Mouse (Mus musculus): ENCODE measurements around the gene Mpped1. TPM values are rescaled to one million over a fixed set of nuclear protein-coding genes. Genes with fewer than 3 reads are reported as not detected.

The Mpped1 gene
- polyA plus RNA-seq, 1 experiment from 2014 or later = 16.5 TPM

DNA sequence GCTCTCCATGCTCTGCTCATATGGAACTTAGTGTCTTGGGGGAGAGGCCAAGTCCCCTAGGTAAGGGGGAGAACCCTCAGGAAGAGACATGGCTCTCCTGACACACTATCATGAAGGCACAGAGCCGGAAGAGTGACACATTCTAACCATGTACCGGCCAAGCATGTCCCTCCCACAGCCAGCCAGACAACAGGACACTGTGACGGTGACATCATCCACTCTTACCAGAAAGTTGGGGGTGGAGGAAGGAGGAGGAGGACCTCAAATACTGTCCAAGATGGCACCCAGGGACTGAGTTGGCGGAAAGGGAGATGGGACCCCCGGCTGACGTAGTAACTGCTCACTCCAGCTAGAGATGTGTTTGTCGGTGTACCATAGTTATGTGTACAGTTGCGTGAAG lies 104.6 kb downstream of the Mpped1 start:
- WGBS = 96% methylated on average over 8 of the region's 8 CpGs

GRCm38 (mm10) chr15:83884291-83884690 lies 105.0 kb downstream of the Mpped1 start:
- 86% methylated on average over 9 of the region's 9 CpGs for WGBS
- H3K9me3 ChIP-seq (ENCODE audit: control insufficient read depth, low read length) = no peaks in the 10 kb centered on the region
- no peak for DNase-seq
- no peaks in the 10 kb centered on the region for H3K4me1 ChIP-seq (ENCODE audit: control insufficient read depth, insufficient read depth, low read length)
- no peak overlapping the region for H3K9ac ChIP-seq (replicated peaks; ENCODE audit: low read length)
- no peak overlapping the region for H3K27ac ChIP-seq (replicated peaks; ENCODE audit: low read depth, low read length)
- no peak overlapping the region for H3K4me2 ChIP-seq (ENCODE audit: low read length)
- no peak for ATAC-seq (ENCODE audit: low FRiP score, low TSS enrichment)
- no peaks in the 10 kb centered on the region for H3K36me3 ChIP-seq (ENCODE audit: control insufficient read depth, insufficient read depth, low read length)
- no peak overlapping the region for H3K4me3 ChIP-seq (replicated peaks; ENCODE audit: low read depth, low read length)
- no peaks in the 10 kb centered on the region for H3K27me3 ChIP-seq (ENCODE audit: control insufficient read depth, insufficient read depth, low read length)

More for the DNA sequence above, 104.6 kb downstream of the Mpped1 start:
- no peaks in the 10 kb centered on the region for H3K9me3 ChIP-seq (ENCODE audit: control insufficient read depth, low read length)
- H3K36me3 ChIP-seq (ENCODE audit: control insufficient read depth, insufficient read depth, low read length) = no peaks in the 10 kb centered on the region
- no peak overlapping the region for H3K4me2 ChIP-seq (ENCODE audit: low read length)
- no peak for ATAC-seq (ENCODE audit: low FRiP score, low TSS enrichment)
- H3K27ac ChIP-seq (replicated peaks; ENCODE audit: low read depth, low read length) = no peak overlapping the region
- H3K27me3 ChIP-seq (ENCODE audit: control insufficient read depth, insufficient read depth, low read length) = no peaks in the 10 kb centered on the region
- no peak for DNase-seq
- H3K4me1 ChIP-seq (ENCODE audit: control insufficient read depth, insufficient read depth, low read length) = no peaks in the 10 kb centered on the region
- H3K4me3 ChIP-seq (replicated peaks; ENCODE audit: low read depth, low read length) = no peak overlapping the region
- no peak overlapping the region for H3K9ac ChIP-seq (replicated peaks; ENCODE audit: low read length)

DNA sequence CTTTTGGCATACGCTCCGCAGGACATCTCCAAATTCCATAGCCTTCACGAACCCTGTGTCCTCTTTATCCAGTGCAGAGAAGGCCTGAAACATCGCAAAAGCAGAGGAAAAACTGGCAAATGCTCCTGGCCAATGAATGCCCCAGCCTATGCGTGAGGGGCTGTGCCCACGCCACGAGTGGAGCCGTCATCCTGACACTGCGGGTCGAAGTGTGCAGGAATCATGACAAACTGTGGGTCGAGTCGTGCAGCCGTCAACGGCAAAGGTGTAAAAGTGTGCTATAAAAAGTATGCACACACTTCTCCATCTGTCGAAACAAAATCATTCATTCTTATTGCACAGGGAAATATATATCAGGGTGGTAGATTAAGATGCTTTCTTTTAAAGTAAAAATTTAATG lies 113.6 kb downstream of the Mpped1 start:
- DNase-seq = no peak
- Histone ChIP-seq H3K4me3 (replicated peaks; ENCODE audit: low read depth, low read length) (no peak overlapping the region), H3K4me1 (ENCODE audit: control insufficient read depth, insufficient read depth, low read length) (0 out of 2 replicates have a peak, but pooled peaks cover 8% of the 10 kb centered on the region), H3K27me3 (ENCODE audit: control insufficient read depth, insufficient read depth, low read length) (no peaks in the 10 kb centered on the region), H3K27ac (replicated peaks; ENCODE audit: low read depth, low read length) (no peak overlapping the region), H3K4me2 (ENCODE audit: low read length) (no peak overlapping the region), H3K36me3 (ENCODE audit: control insufficient read depth, insufficient read depth, low read length) (no peaks in the 10 kb centered on the region), H3K9me3 (ENCODE audit: control insufficient read depth, low read length) (no peaks in the 10 kb centered on the region), H3K9ac (replicated peaks; ENCODE audit: low read length) (no peak overlapping the region)
- 89% methylated on average over 15 of the region's 15 CpGs for WGBS
- ATAC-seq (ENCODE audit: low FRiP score, low TSS enrichment) = no peak

GRCm38 (mm10) chr15:83894261-83894660 lies 115.0 kb downstream of the Mpped1 start:
- Histone ChIP-seq H3K27me3 (ENCODE audit: control insufficient read depth, insufficient read depth, low read length) (no peaks in the 10 kb centered on the region), H3K4me2 (ENCODE audit: low read length) (no peak overlapping the region), H3K9me3 (ENCODE audit: control insufficient read depth, low read length) (no peaks in the 10 kb centered on the region), H3K4me3 (replicated peaks; ENCODE audit: low read depth, low read length) (no peak overlapping the region), H3K27ac (replicated peaks; ENCODE audit: low read depth, low read length) (no peak overlapping the region), H3K9ac (replicated peaks; ENCODE audit: low read length) (no peak overlapping the region), H3K36me3 (ENCODE audit: control insufficient read depth, insufficient read depth, low read length) (no peaks in the 10 kb centered on the region), H3K4me1 (ENCODE audit: control insufficient read depth, insufficient read depth, low read length) (0 out of 2 replicates have a peak, but pooled peaks cover 8% of the 10 kb centered on the region)
- DNase-seq (no peak), ATAC-seq (ENCODE audit: low FRiP score, low TSS enrichment) (no peak)
- WGBS = 81% methylated on average over 7 of the region's 7 CpGs

- Histone ChIP-seq H3K4me2 (ENCODE audit: low read length) (no peak overlapping the region), H3K9ac (replicated peaks; ENCODE audit: low read length) (no peak overlapping the region), H3K4me3 (replicated peaks; ENCODE audit: low read depth, low read length) (no peak overlapping the region), H3K9me3 (ENCODE audit: control insufficient read depth, low read length) (no peaks in the 10 kb centered on the region), H3K27ac (replicated peaks; ENCODE audit: low read depth, low read length) (no peak overlapping the region), H3K4me1 (ENCODE audit: control insufficient read depth, insufficient read depth, low read length) (0 out of 2 replicates have a peak, but pooled peaks cover 8% of the 10 kb centered on the region), H3K27me3 (ENCODE audit: control insufficient read depth, insufficient read depth, low read length) (no peaks in the 10 kb centered on the region), H3K36me3 (ENCODE audit: control insufficient read depth, insufficient read depth, low read length) (no peaks in the 10 kb centered on the region)
- DNase-seq (no peak), ATAC-seq (ENCODE audit: low FRiP score, low TSS enrichment) (no peak)
- WGBS = 13% methylated on average over 9 of the region's 9 CpGs
These were observed 116.7 kb downstream of the Mpped1 start for GRCm38 (mm10) chr15:83896011-83896410.

- H3K27ac ChIP-seq (replicated peaks; ENCODE audit: low read depth, low read length) = 0 out of 2 replicates have a peak overlapping the region, but pooled peaks have one; percentile 13
These were observed 118.0 kb downstream of the Mpped1 start for GRCm38 (mm10) chr15:83897286-83897685.

GRCm38 (mm10) chr15:83906472-83906871 lies 127.2 kb downstream of the Mpped1 start:
- no peak overlapping the region for H3K27ac ChIP-seq (replicated peaks; ENCODE audit: low read depth, low read length)

More at GRCm38 (mm10) chr15:83897286-83897685, 118.0 kb downstream of the Mpped1 start:
- Histone ChIP-seq H3K4me3 (replicated peaks; ENCODE audit: low read depth, low read length) (no peak overlapping the region), H3K36me3 (ENCODE audit: control insufficient read depth, insufficient read depth, low read length) (no peaks in the 10 kb centered on the region), H3K4me1 (ENCODE audit: control insufficient read depth, insufficient read depth, low read length) (0 out of 2 replicates have a peak, but pooled peaks cover 8% of the 10 kb centered on the region), H3K9me3 (ENCODE audit: control insufficient read depth, low read length) (no peaks in the 10 kb centered on the region), H3K4me2 (ENCODE audit: low read length) (peak overlapping the region; percentile 22; the same call in 1 of the 2 replicates), H3K9ac (replicated peaks; ENCODE audit: low read length) (peak overlapping the region; percentile 26; the same call in 1 of the 2 replicates), H3K27me3 (ENCODE audit: control insufficient read depth, insufficient read depth, low read length) (no peaks in the 10 kb centered on the region)
- ATAC-seq (ENCODE audit: low FRiP score, low TSS enrichment) (no peak), DNase-seq (peak; percentile 82)
- WGBS = 35% methylated on average over 9 of the region's 9 CpGs

More at GRCm38 (mm10) chr15:83906472-83906871, 127.2 kb downstream of the Mpped1 start:
- H3K9me3 ChIP-seq (ENCODE audit: control insufficient read depth, low read length) = no peaks in the 10 kb centered on the region
- DNase-seq = no peak
- whole genome bisulfite sequencing = 74% methylated on average over 13 of the region's 13 CpGs
- H3K4me1 ChIP-seq (ENCODE audit: control insufficient read depth, insufficient read depth, low read length) = no peaks in the 10 kb centered on the region
- no peak overlapping the region for H3K4me3 ChIP-seq (replicated peaks; ENCODE audit: low read depth, low read length)
- H3K4me2 ChIP-seq (ENCODE audit: low read length) = no peak overlapping the region
- ATAC-seq (ENCODE audit: low FRiP score, low TSS enrichment) = no peak
- no peaks in the 10 kb centered on the region for H3K36me3 ChIP-seq (ENCODE audit: control insufficient read depth, insufficient read depth, low read length)
- no peak overlapping the region for H3K9ac ChIP-seq (replicated peaks; ENCODE audit: low read length)
- no peaks in the 10 kb centered on the region for H3K27me3 ChIP-seq (ENCODE audit: control insufficient read depth, insufficient read depth, low read length)

Other genes with a start within 250 kb of the Mpped1 start
- gene Tspo, start 215.9 kb upstream of the Mpped1 start, polyA plus RNA-seq (2014; fragmentation: Nextera tagmentation; extraction: Ambion mirVana) = 3.4 and 12.2 TPM in 2 replicates
- gene Mcat, start 215.7 kb upstream of the Mpped1 start, polyA plus RNA-seq (2014; fragmentation: Nextera tagmentation; extraction: Ambion mirVana) = 30.3 and 36.2 TPM in 2 replicates
- 47.2 and 50.7 TPM in 2 replicates for gene Ttll12, start 184.3 kb upstream of the Mpped1 start, polyA plus RNA-seq (2014; fragmentation: Nextera tagmentation; extraction: Ambion mirVana)
- gene Scube1, start 54.4 kb upstream of the Mpped1 start, polyA plus RNA-seq (2014; fragmentation: Nextera tagmentation; extraction: Ambion mirVana) = 10.2 and 13.5 TPM in 2 replicates

Data from midbrain, embryonic 14.5 days (tissue).